Mouse (Mus musculus) forebrain, embryonic 14.5 days (tissue): ENCODE results near the gene Msi1. TPM values are rescaled to one million over a fixed set of nuclear protein-coding genes. Genes with fewer than 3 reads are reported as not detected.

Experiments
- ATAC-seq: fragments of 200-750 bp; cut with Nextera tagmentation; 2 replicates; pipeline ENCODE4 v1.8.0; 2017; ENCODE audit warnings: mild to moderate bottlenecking, moderate library complexity
- DNase-seq: peaks from one replicate; pipeline ENCODE4 v3.0.0-alpha.2; 2015; ENCODE audit warnings: low spot score
- H3K27ac ChIP-seq: fragments of 300-500 bp; sonication (generic); 2 replicates; pipeline ENCODE4 v1.5.1; 2014; ENCODE audit warnings: low read depth, mild to moderate bottlenecking, control low read depth, low read length, moderate library complexity
- H3K27me3 ChIP-seq: fragments of 300-500 bp; sonication (generic); replicated peaks from 2 replicates; pipeline ENCODE4 v1.6.1; 2014; ENCODE audit warnings: low read length, control low read depth, mixed read lengths; ENCODE audit not compliant: control insufficient read depth, insufficient read depth
- H3K36me3 ChIP-seq: fragments of 300-500 bp; sonication (generic); 2 replicates; pipeline ENCODE4 v1.6.1; 2014; ENCODE audit warnings: low read length, control low read depth; ENCODE audit not compliant: control insufficient read depth, insufficient read depth
- H3K4me1 ChIP-seq: fragments of 300-500 bp; sonication (generic); 2 replicates; pipeline ENCODE4 v1.6.1; 2014; ENCODE audit warnings: antibody characterized with exemption, low read length, control low read depth; ENCODE audit not compliant: control insufficient read depth, insufficient read depth
- H3K4me2 ChIP-seq: fragments of 300-500 bp; sonication (generic); 2 replicates; pipeline ENCODE4 v1.6.1; 2014; ENCODE audit warnings: mild to moderate bottlenecking, control low read depth, low read length
- H3K4me3 ChIP-seq: fragments of 300-500 bp; sonication (generic); 2 replicates; pipeline ENCODE4 v1.5.1; 2014; ENCODE audit warnings: low read depth, low read length, control low read depth
- H3K9ac ChIP-seq: fragments of 300-500 bp; sonication (generic); 2 replicates; pipeline ENCODE4 v1.6.1; 2014; ENCODE audit warnings: mild to moderate bottlenecking, low read length, control low read depth, moderate library complexity
- H3K9me3 ChIP-seq: fragments of 300-500 bp; sonication (generic); replicated peaks from 2 replicates; pipeline ENCODE4 v1.6.1; 2016; ENCODE audit warnings: low read length, control low read depth, mixed read lengths; ENCODE audit not compliant: control insufficient read depth
- WGBS: fragments of 180-500 bp; shearing (Covaris S2); extraction: QIAGEN DNeasy Blood & Tissue Kit; methylation state at CpG from one replicate; pipeline ENCODE4 v1.1.7; 2014; 5-methylcytosine and 5-hydroxymethylcytosine counted together
- polyA plus RNA-seq: library from polyadenylated mRNA; unstranded; fragments of >200 nt; fragmentation: Nextera tagmentation; extraction: Ambion mirVana; gene quantifications from 2 replicates; pipeline ENCODE4 v1.2.1, GENCODE M21; 2014

Msi1 gene
- polyA plus RNA-seq, 1 experiment from 2014 or later = 63.3 TPM

DNA sequence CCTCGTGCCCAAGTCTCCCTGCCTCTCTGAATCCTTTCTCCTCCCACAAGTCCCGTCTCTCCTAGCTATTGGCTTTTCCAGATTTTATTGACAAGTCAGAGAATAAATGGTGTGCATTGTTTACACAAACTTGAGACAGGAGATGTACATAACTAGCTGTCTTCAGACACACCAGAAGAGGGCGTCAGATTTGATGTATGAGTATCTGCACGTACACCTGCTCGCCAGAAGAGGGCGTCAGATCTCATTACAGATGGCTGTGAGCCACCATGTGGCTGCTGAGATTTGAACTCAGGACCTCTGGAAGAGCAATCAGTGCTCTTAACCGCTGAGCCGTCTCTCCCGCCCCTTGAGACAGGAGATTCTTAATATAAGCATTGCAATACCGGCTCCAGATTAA, 43.8 kb downstream of the Msi1 start:
- H3K4me2 ChIP-seq = no peak overlapping the region
- H3K27ac ChIP-seq = no peak overlapping the region
- H3K9ac ChIP-seq = no peak overlapping the region
- H3K4me3 ChIP-seq = no peak overlapping the region
- DNase-seq (no peak), ATAC-seq (no peak)
- H3K9me3 ChIP-seq = no peaks in the 10 kb centered on the region
- no peaks in the 10 kb centered on the region for H3K4me1 ChIP-seq
- peaks cover 4% of the 10 kb centered on the region; the same call in 1 of the 2 replicates for H3K36me3 ChIP-seq
- 75% methylated on average over 10 of the region's 10 CpGs for WGBS
- no peaks in the 10 kb centered on the region for H3K27me3 ChIP-seq

DNA sequence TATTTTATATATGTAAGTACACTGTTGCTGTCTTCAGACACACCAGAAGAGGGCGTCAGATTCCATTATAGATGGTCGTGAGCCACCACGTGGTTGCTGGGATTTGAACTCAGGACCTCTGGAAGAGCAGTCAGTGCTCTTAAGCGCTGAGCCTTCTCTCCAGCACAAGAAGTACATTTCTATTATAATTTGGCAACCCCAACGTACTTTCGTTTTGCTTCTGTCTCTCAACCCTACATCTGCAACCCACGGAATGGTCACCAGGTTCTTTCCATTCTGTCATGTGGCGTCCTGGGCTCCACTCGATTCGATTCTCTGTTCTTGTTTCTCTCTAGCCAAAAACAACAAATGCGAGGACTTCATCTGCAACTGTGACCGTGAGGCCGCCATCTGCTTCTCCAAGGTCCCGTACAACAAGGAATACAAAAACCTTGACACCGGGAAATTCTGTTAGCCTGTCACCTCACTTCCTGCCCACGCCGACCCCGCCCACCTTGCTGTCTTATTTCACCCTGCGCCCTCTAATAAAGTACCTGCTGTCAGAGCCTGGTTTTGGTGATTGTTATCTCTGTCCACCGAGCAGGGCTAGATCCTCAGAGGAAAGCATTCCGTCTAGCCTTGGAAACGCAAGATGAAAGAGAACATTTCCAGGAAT, 44.9 kb downstream of the Msi1 start:
- H3K36me3 ChIP-seq = peaks cover 5% of the 10 kb centered on the region
- H3K9ac ChIP-seq = no peak overlapping the region
- H3K4me2 ChIP-seq = no peak overlapping the region
- WGBS = 84% methylated on average over 22 of the region's 22 CpGs
- no peak for DNase-seq
- no peaks in the 10 kb centered on the region for H3K9me3 ChIP-seq
- H3K4me1 ChIP-seq = no peaks in the 10 kb centered on the region
- no peak overlapping the region for H3K27ac ChIP-seq
- H3K4me3 ChIP-seq = no peak overlapping the region
- no peak for ATAC-seq
- H3K27me3 ChIP-seq = no peaks in the 10 kb centered on the region

DNA sequence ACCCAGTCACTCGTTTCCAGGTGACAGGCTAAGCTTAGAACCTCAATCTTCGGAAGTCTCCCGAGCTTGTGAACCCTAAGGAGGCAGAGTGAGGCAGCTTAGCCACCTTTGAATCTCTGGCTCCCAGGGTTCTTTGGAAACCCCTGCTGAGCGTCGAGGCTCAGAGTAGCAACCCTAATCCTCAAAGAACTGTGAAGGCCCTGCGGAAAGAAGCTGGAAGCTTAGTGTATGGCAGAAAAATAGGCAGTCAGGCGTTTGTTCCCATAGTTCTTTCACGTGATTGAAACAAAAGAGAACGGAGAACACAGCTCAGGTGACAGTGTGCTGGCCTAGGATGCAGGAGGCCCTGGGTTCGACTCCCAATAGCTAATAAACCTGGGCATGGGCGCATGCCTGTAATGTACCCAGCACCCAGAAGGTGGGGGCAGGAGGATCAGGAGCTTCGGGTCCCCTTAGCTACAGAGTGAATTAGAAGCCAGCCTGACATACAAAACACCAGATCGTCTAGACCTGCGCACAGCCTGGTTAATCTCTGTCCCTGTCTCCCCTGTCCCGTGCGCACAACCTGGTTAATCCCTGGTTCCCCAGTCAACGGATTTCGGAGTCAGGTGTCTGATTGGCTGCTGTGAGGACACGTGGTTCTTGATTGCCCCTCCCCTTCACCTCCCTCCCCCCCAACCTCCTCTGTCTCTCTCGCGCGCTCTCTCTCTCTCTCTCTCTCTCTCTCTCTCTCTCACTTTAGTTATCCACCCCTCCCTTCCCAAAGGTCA, 46.1 kb downstream of the Msi1 start:
- ATAC-seq = peak; percentile 78
- Histone ChIP-seq H3K27me3 (no peaks in the 10 kb centered on the region), H3K9ac (peak overlapping the region; percentile 59), H3K4me2 (peak overlapping the region; percentile 52), H3K4me1 (peaks cover 4% of the 10 kb centered on the region; the same call in 1 of the 2 replicates), H3K9me3 (no peaks in the 10 kb centered on the region), H3K4me3 (peak overlapping the region; percentile 35), H3K27ac (0 out of 2 replicates have a peak overlapping the region, but pooled peaks have one; percentile 14), H3K36me3 (peaks cover 7% of the 10 kb centered on the region)
- DNase-seq = peak; percentile 86
- WGBS = 7% methylated on average over 22 of the region's 22 CpGs

DNA sequence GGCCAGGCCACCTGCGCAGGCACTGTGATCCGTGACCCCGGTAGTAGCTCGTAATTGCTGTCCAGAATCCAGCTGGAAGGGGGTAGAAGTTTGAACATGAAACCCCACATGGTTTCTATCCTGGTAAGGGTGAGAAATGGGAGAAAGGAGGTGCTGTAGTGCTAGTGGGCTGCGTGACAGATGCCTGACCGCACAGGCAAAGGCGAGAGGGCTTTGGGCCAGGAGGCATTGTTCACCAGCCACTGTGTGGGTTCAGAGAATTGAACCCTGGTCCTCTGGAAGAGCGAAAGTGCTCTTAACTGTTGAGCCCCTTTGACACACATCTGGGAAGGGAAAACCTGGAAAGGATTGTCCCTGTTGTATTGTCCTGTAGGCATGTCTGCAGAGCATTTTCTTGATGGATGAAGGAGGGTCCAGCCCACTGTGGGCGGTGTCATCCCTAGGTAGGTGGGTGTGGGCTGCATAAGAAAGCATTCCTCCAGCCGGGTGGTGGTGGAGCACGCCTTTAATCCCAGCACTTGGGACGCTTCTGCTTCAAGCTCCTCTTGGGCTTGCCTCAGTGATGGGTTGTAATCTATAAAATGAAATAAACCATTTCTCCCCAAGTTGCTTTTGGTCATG, 46.8 kb downstream of the Msi1 start:
- no peaks in the 10 kb centered on the region for H3K27me3 ChIP-seq
- ATAC-seq = peak; percentile 56
- DNase-seq = no peak
- peaks cover 4% of the 10 kb centered on the region; the same call in 1 of the 2 replicates for H3K4me1 ChIP-seq
- peak overlapping the region; percentile 35 for H3K4me3 ChIP-seq
- peaks cover 7% of the 10 kb centered on the region for H3K36me3 ChIP-seq
- H3K9ac ChIP-seq = peak overlapping the region; percentile 45
- H3K27ac ChIP-seq = no peak overlapping the region
- no peaks in the 10 kb centered on the region for H3K9me3 ChIP-seq
- WGBS = 36% methylated on average over 12 of the region's 12 CpGs
- peak overlapping the region; percentile 52 for H3K4me2 ChIP-seq

DNA sequence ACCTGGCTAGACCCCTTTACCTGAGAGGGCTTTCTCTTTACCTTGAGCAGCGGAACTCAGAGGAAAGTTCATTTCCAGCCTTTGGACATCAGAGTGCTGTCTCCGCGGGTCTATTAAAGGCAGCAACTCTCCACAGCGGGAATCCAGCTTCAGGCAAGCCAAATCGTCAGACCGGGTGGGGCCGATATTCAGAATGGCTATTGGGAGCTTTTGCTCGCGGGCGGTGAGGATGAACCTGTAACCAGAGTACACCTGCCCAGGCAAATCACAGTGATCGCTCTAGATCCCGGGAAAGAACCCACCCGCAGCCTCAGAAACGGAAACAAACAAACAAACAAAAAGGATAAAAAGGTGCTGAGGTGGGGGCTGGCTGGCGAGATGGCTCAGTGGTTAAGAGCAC, 50.2 kb downstream of the Msi1 start:
- H3K27ac ChIP-seq = no peak overlapping the region
- no peak overlapping the region for H3K4me3 ChIP-seq
- no peak overlapping the region for H3K4me2 ChIP-seq
- peaks cover 10% of the 10 kb centered on the region for H3K4me1 ChIP-seq
- DNase-seq = no peak
- H3K9ac ChIP-seq = no peak overlapping the region
- H3K36me3 ChIP-seq = peaks cover 7% of the 10 kb centered on the region
- 36% methylated on average over 15 of the region's 15 CpGs for WGBS
- H3K27me3 ChIP-seq = 0 out of 2 replicates have a peak, but pooled peaks cover 6% of the 10 kb centered on the region
- no peak for ATAC-seq
- H3K9me3 ChIP-seq = no peaks in the 10 kb centered on the region

DNA sequence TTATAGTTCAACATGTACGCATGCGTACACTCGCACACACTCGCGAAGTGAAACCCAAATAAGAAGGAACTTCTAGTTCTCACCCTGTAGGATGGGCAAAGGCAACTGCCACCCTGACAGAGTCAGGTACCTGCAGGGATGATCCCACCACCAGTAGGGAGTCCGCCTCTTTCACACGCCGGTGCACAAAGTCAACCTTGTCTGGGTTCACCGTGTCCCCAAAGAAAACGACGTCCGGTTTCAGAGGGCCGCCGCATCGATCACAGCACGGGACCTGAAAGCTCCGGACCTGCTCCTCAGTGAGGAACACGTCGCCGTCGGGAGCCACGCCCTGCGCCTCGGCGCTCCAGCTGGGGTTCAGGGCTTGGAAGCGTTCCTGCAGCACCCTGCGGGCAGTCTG, 50.7 kb downstream of the Msi1 start:
- WGBS = 15% methylated on average over 27 of the region's 27 CpGs
- Histone ChIP-seq H3K27ac (no peak overlapping the region), H3K9ac (peak overlapping the region; percentile 46; the same call in 1 of the 2 replicates), H3K36me3 (peaks cover 7% of the 10 kb centered on the region), H3K4me2 (peak overlapping the region; percentile 34), H3K27me3 (0 out of 2 replicates have a peak, but pooled peaks cover 6% of the 10 kb centered on the region), H3K9me3 (no peaks in the 10 kb centered on the region), H3K4me3 (peak overlapping the region; percentile 9; the same call in 1 of the 2 replicates), H3K4me1 (peaks cover 13% of the 10 kb centered on the region)
- ATAC-seq (no peak), DNase-seq (no peak)

DNA sequence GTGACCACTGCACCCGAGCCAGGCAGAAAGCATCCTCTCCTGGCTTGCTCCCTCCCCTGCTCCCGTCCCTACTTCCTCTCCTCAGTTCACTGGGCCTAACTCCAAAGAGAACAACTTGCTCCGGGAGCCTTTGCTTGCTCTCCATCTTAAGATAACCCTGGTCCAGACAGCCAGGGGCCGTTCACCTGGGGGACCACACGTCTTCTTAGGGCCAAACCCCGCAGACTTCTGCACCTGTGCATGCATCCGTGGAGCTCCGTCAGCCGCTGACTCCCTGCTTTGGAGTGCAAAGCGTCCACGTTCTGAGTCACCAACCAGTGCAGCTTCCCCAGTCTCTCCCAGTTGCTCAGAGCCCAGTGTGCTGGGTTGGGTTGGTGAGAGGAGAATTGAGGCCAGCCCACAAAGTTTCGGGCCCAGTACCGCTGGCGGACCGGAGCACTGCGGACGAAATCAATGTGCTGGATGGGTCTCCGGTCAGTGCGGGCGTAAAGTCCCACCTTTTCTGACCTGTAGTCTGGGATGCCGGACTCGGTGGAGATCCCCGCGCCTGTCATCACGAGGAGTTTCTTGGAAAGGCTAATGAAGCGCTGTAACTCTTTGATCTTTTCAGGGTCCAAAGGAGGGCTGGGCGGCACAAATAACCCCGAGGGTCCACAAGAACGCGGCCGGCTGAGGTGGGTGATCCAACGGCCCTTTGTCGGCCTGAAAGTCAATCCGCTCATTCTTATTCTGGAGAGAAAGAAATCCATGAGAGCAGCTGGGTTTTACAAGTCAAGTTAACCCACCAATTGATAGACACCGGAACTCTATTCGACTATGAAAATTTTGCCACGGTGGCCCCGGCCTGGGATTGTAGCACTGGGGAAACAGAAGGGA, 53.2 kb downstream of the Msi1 start:
- Histone ChIP-seq H3K27ac (no peak overlapping the region), H3K27me3 (0 out of 2 replicates have a peak, but pooled peaks cover 6% of the 10 kb centered on the region), H3K36me3 (peaks cover 5% of the 10 kb centered on the region), H3K4me2 (peak overlapping the region; percentile 40), H3K9ac (peak overlapping the region; percentile 54; the same call in 1 of the 2 replicates), H3K4me1 (peaks cover 13% of the 10 kb centered on the region), H3K9me3 (no peaks in the 10 kb centered on the region), H3K4me3 (no peak overlapping the region; the same call in 1 of the 2 replicates)
- DNase-seq (no peak), ATAC-seq (no peak)
- 27% methylated on average over 38 of the region's 38 CpGs for WGBS

DNA sequence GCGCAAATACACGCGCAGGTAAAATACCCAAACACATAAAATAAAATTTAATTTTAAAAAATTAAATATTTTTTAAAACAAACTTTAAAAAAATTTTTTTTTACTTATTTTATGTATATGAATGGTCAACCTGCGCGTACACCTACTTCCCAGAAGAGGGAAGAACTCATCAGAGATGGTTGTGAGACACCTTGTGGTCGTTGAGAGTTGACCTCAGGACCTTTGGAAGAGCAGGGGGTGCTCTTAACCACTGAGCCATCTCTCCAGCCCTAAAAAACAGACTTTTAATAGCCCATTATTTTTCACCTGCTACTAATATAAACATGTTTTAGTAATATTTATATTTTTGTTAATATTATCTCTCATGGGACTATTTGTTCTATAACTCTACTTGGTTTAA, 54.0 kb downstream of the Msi1 start:
- Histone ChIP-seq H3K4me2 (no peak overlapping the region), H3K4me1 (peaks cover 13% of the 10 kb centered on the region), H3K27ac (no peak overlapping the region), H3K27me3 (0 out of 2 replicates have a peak, but pooled peaks cover 6% of the 10 kb centered on the region), H3K4me3 (no peak overlapping the region), H3K9ac (no peak overlapping the region), H3K9me3 (no peaks in the 10 kb centered on the region), H3K36me3 (peaks cover 3% of the 10 kb centered on the region; the same call in 1 of the 2 replicates)
- 26% methylated on average over 6 of the region's 6 CpGs for WGBS
- no peak for DNase-seq
- no peak for ATAC-seq
